Mouse (Mus musculus) olfactory bulb, adult 2 months (tissue): Measurements from ENCODE around the gene Nim1k.
"Not testable (repeated sequence)": the region's sequence is repeated elsewhere in the genome, so short reads cannot be mapped to it uniquely, and the experiment has no call there.

ENCODE experiments used
- CTCF ChIP-seq: fragments of 200-500 bp; IDR thresholded peaks from 2 replicates; pipeline ENCODE4 v1.5.1; 2012; ENCODE audit warnings: low read depth, mild to moderate bottlenecking, low read length, moderate library complexity; ENCODE audit not compliant: insufficient read depth
- POLR2A ChIP-seq: fragments of 200-500 bp; IDR thresholded peaks from 2 replicates; pipeline ENCODE4 v1.6.1; 2012; ENCODE audit warnings: mild to moderate bottlenecking, low read depth, low read length, moderate library complexity; ENCODE audit not compliant: insufficient read depth

DNA sequence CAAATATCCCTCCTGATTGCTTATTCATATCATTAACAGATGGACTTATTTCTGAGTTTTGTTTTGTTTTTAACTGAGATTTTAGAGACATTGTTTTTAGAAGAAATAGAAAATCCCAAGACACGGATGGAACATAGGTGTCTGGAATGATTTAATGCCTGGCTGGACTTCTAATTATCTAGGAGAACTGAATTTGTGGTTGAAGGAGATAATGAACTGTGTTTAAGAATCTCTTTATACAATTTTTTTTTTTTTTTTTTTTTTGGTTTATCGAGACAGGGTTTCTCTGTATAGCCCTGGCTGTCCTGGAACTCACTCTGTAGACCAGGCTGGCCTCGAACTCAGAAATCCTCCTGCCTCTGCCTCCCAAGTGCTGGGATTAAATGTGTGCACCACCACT is 63.7 kb downstream of the Nim1k start:
- not testable (repeated sequence) for TF ChIP-seq CTCF, POLR2A
